Mouse (Mus musculus) brain, embryonic 18.5 days (tissue): ENCODE measurements around the gene Lrrc38.

Experiments used
- DNase-seq: peaks from one replicate; pipeline ENCODE4 v3.0.0-alpha.2; 2012; ENCODE audit warnings: low read depth, low spot score

The Lrrc38 gene

GRCm38 (mm10) chr4:143350047-143351015 is 774 bp downstream of the Lrrc38 start:
- no peak for DNase-seq

- no peak for DNase-seq
Observed at GRCm38 (mm10) chr4:143352301-143352700, 2.7 kb downstream of the Lrrc38 start.

- DNase-seq, result no peak
Observed at GRCm38 (mm10) chr4:143361520-143361919, 12.0 kb downstream of the Lrrc38 start.

- no peak for DNase-seq
Observed at GRCm38 (mm10) chr4:143366415-143367041, 17.0 kb downstream of the Lrrc38 start.

- DNase-seq, result no peak
Observed at GRCm38 (mm10) chr4:143379480-143379879, 29.9 kb downstream of the Lrrc38 start.

GRCm38 (mm10) chr4:143379931-143380715 is 30.6 kb downstream of the Lrrc38 start:
- DNase-seq, result no peak

- DNase-seq, result no peak
Observed at GRCm38 (mm10) chr4:143380716-143381004, 31.1 kb downstream of the Lrrc38 start.

GRCm38 (mm10) chr4:143382163-143382562 is 32.6 kb downstream of the Lrrc38 start:
- no peak for DNase-seq

GRCm38 (mm10) chr4:143383646-143384045 is 34.1 kb downstream of the Lrrc38 start:
- DNase-seq, result no peak

GRCm38 (mm10) chr4:143388955-143389702 is 39.6 kb downstream of the Lrrc38 start:
- DNase-seq, result no peak

GRCm38 (mm10) chr4:143394181-143394580 is 44.6 kb downstream of the Lrrc38 start, which contains the start of gene Pramel1:
TSS of gene Pramel1 (plus strand) at chr4:143394428.
- DNase-seq, result no peak

- no peak for DNase-seq
Observed at GRCm38 (mm10) chr4:143411566-143412218, 62.1 kb downstream of the Lrrc38 start.

- DNase-seq, result peak; percentile 92
Observed at GRCm38 (mm10) chr4:143412219-143413092, 62.9 kb downstream of the Lrrc38 start, which contains the start of gene Pramef8. TSS of gene Pramef8 (plus strand) at chr4:143412426.

GRCm38 (mm10) chr4:143413621-143414020 is 64.1 kb downstream of the Lrrc38 start:
- no peak for DNase-seq

GRCm38 (mm10) chr4:143414121-143414520 is 64.6 kb downstream of the Lrrc38 start:
- no peak for DNase-seq
